Mouse (Mus musculus) limb, embryonic 13.5 days (tissue): ENCODE data around the gene Rbm47. TPM values are rescaled to one million over a fixed set of nuclear protein-coding genes. Genes with fewer than 3 reads are reported as not detected.

ENCODE experiments used
- ATAC-seq: fragments of 200-750 bp; cut with Nextera tagmentation; 2 replicates; pipeline ENCODE4 v1.8.0; 2017; ENCODE audit warnings: low read depth, moderate number of reproducible peaks, moderate TSS enrichment; ENCODE audit not compliant: low FRiP score
- H3K27ac ChIP-seq: fragments of 300-500 bp; sonication (generic); 2 replicates; pipeline ENCODE4 v1.5.1; 2015; ENCODE audit warnings: inconsistent platforms, mild to moderate bottlenecking, moderate library complexity
- H3K27me3 ChIP-seq: fragments of 300-500 bp; sonication (generic); 2 replicates; pipeline ENCODE4 v1.6.1; 2015; ENCODE audit warnings: mild to moderate bottlenecking, inconsistent platforms
- H3K36me3 ChIP-seq: fragments of 300-500 bp; sonication (generic); 2 replicates; pipeline ENCODE4 v1.6.1; 2015; ENCODE audit warnings: inconsistent platforms, mild to moderate bottlenecking, moderate library complexity
- H3K4me1 ChIP-seq: fragments of 300-500 bp; sonication (generic); 2 replicates; pipeline ENCODE4 v1.6.1; 2015; ENCODE audit warnings: inconsistent platforms
- H3K4me2 ChIP-seq: fragments of 300-500 bp; sonication (generic); replicated peaks from 2 replicates; pipeline ENCODE4 v1.6.1; 2015; ENCODE audit warnings: inconsistent platforms, mild to moderate bottlenecking, moderate library complexity
- H3K4me3 ChIP-seq: fragments of 300-500 bp; sonication (generic); 2 replicates; pipeline ENCODE4 v1.5.1; 2015; ENCODE audit warnings: moderate library complexity, mild to moderate bottlenecking, inconsistent platforms
- H3K9ac ChIP-seq: fragments of 300-500 bp; sonication (generic); 2 replicates; pipeline ENCODE4 v1.6.1; 2015; ENCODE audit warnings: mild to moderate bottlenecking, inconsistent platforms
- H3K9me3 ChIP-seq: fragments of 300-500 bp; sonication (generic); 2 replicates; pipeline ENCODE4 v1.6.1; 2016; ENCODE audit warnings: inconsistent platforms
- WGBS: fragments of 180-500 bp; shearing (Covaris S2); methylation state at CpG from one replicate; pipeline ENCODE4 v1.1.7; 2015; 5-methylcytosine and 5-hydroxymethylcytosine counted together
- polyA plus RNA-seq: library from polyadenylated mRNA; unstranded; fragments of >200 nt; fragmentation: Nextera tagmentation; extraction: Ambion mirVana; gene quantifications from 2 replicates; pipeline ENCODE4 v1.2.1, GENCODE M21; 2015

Rbm47 gene
- polyA plus RNA-seq, 1 experiment from 2014 or later: 4.0 TPM

DNA sequence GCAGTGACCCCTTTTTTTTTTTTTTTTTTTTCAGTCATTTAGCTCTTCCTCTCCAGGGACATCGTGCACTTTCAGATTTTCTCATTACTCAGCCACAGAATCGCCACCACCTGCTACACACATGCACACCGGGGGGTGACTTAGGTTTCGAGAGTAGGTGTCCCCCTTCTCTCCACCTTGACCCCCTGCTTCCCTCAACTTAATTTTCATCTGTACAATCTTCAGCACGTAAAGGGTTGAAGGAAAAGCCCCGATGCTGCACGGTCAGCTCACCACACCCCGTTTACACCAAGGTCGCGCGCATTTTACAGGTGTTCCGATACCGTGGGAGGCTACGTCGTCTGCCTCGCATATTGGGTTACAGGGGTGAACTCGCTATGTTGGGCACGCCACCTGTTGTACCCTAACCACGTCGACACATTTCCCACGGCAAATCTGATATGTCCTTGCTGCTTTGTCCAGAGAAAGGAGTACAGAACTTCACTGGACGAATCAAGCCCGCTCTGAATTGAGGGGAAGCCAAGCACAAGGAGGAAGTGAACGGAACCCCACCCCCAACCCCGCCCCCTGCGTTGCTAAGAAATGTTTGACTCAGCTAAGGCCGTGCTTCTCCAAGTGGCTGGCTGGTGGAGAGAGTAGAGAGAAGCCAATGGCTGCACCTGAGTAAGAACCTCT is 103.3 kb downstream of the Rbm47 start:
- no peaks in the 10 kb centered on the region for H3K36me3 ChIP-seq
- WGBS: 3% methylated on average over 27 of the region's 27 CpGs
- no peaks in the 10 kb centered on the region for H3K9me3 ChIP-seq
- H3K9ac ChIP-seq: peak overlapping the region; percentile 51; the same call in 1 of the 2 replicates
- H3K27ac ChIP-seq: no peak overlapping the region
- peak; percentile 81 for ATAC-seq
- peaks cover 3% of the 10 kb centered on the region; the same call in 1 of the 2 replicates for H3K27me3 ChIP-seq
- peaks cover 14% of the 10 kb centered on the region for H3K4me1 ChIP-seq
- H3K4me2 ChIP-seq: peak overlapping the region; percentile 85
- H3K4me3 ChIP-seq: peak overlapping the region; percentile 48

GRCm38 (mm10) chr5:66069133-66069469 is 103.8 kb downstream of the Rbm47 start:
- ATAC-seq: no peak
- Histone ChIP-seq H3K9ac (no peak overlapping the region), H3K9me3 (no peaks in the 10 kb centered on the region), H3K36me3 (no peaks in the 10 kb centered on the region), H3K27me3 (peaks cover 3% of the 10 kb centered on the region; the same call in 1 of the 2 replicates), H3K4me1 (peaks cover 14% of the 10 kb centered on the region), H3K27ac (no peak overlapping the region), H3K4me3 (peak overlapping the region; percentile 48), H3K4me2 (peak overlapping the region; percentile 85)
- WGBS: 28% methylated on average over 7 of the region's 7 CpGs

- no peak for ATAC-seq
Measured at GRCm38 (mm10) chr5:66068068-66068920, 104.6 kb downstream of the Rbm47 start.

DNA sequence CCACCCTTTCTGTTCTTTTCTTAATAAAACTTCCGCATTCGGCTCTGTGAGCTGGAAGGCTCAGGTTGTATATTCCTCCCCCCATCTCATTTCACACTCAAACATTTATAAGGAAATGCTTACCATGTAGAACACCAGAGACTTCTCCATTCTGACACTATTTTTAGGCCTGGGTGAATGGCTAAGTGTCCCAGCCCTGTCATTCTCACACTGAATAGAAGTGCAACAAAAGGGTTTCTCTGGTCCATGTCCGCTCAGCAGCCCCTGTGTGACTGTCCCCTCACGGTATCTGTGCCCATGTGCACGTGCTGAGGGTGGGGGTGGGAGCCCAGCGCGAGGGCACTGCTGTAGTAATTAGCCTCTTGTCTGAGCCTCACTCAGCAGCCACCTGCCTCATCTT is 105.7 kb downstream of the Rbm47 start:
- Histone ChIP-seq H3K4me1 (peaks cover 14% of the 10 kb centered on the region), H3K4me2 (no peak overlapping the region), H3K27me3 (peaks cover 3% of the 10 kb centered on the region; the same call in 1 of the 2 replicates), H3K36me3 (no peaks in the 10 kb centered on the region), H3K27ac (no peak overlapping the region), H3K9me3 (no peaks in the 10 kb centered on the region), H3K9ac (no peak overlapping the region), H3K4me3 (no peak overlapping the region)
- 68% methylated on average over 7 of the region's 7 CpGs for WGBS
- ATAC-seq: no peak

More at GRCm38 (mm10) chr5:66068068-66068920, 104.6 kb downstream of the Rbm47 start:
- no peaks in the 10 kb centered on the region for H3K36me3 ChIP-seq
- H3K4me3 ChIP-seq: no peak overlapping the region
- WGBS: 85% methylated on average over 12 of the region's 12 CpGs
- no peak overlapping the region for H3K4me2 ChIP-seq
- peaks cover 14% of the 10 kb centered on the region for H3K4me1 ChIP-seq
- H3K9me3 ChIP-seq: no peaks in the 10 kb centered on the region
- no peak overlapping the region for H3K9ac ChIP-seq
- H3K27me3 ChIP-seq: peaks cover 3% of the 10 kb centered on the region; the same call in 1 of the 2 replicates
- no peak overlapping the region for H3K27ac ChIP-seq

DNA sequence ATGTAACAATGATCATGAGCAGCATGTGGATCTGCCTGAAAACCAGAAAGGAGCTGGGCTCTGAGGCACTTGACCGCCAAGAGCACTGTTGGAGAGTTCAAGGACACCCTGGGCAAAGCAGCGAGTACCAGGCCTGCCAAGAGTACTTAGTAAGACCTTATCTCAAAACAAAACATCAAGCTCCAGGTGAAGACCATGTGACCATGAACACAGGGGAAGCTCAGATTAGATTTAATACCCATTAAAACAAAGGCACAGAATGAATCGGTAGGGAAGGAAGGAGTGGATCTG is 110.0 kb downstream of the Rbm47 start:
- Histone ChIP-seq H3K9ac (no peak overlapping the region), H3K27ac (no peak overlapping the region), H3K4me3 (no peak overlapping the region), H3K27me3 (no peaks in the 10 kb centered on the region), H3K4me1 (no peaks in the 10 kb centered on the region), H3K4me2 (no peak overlapping the region), H3K36me3 (no peaks in the 10 kb centered on the region), H3K9me3 (no peaks in the 10 kb centered on the region)
- ATAC-seq: no peak
- WGBS: 77% methylated on average over 3 of the region's 3 CpGs

DNA sequence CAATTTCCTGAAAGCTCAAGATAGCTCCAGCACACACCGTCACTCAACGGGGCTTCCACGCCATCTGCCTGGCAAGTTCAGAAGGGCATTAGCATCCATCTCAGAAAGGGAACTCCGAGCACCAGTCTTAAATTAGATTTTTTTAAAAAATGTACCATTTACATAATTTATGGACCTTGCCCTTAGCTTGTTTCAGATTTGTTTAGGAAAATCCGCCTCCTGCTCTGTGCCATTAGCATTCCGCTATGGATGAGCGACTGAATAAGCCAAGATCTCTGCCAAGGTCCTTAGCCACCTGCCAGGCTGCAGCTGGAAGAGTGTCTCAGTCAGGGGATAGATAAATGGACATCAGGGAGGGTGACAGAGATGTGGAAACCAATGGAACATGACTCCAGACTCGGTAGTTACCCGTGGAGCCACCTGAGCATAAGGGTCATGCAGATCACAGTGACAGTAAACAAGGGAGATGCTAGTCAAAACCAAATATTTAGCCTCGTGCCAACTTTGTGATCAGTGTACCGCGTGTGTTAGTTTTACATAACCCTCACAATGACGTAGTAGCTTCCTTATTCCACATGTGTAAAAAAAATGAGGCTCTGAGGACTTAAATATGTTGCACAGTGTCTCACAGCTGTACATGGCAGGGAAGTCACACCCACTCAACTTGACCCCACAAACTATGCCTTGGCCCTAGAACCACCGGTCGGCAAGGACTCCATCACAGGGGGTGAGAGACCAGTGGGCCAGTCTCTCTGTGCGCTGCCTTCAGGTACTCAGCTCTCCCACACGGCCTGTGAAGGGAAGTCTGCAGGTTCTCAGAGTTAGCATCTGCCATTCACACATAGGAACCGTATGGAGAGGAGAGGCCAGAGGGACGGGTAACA is 110.6 kb downstream of the Rbm47 start:
- Histone ChIP-seq H3K4me3 (no peak overlapping the region), H3K9me3 (no peaks in the 10 kb centered on the region), H3K4me2 (no peak overlapping the region), H3K4me1 (no peaks in the 10 kb centered on the region), H3K27me3 (no peaks in the 10 kb centered on the region), H3K36me3 (no peaks in the 10 kb centered on the region), H3K9ac (no peak overlapping the region), H3K27ac (no peak overlapping the region)
- ATAC-seq: no peak
- WGBS: 79% methylated on average over 19 of the region's 19 CpGs

- Histone ChIP-seq H3K9ac (no peak overlapping the region), H3K36me3 (no peaks in the 10 kb centered on the region), H3K9me3 (no peaks in the 10 kb centered on the region), H3K4me2 (no peak overlapping the region), H3K4me3 (no peak overlapping the region), H3K4me1 (no peaks in the 10 kb centered on the region), H3K27ac (no peak overlapping the region), H3K27me3 (no peaks in the 10 kb centered on the region)
- ATAC-seq: no peak
- WGBS: 57% methylated on average over 4 of the region's 4 CpGs
Measured at GRCm38 (mm10) chr5:66061667-66062045, 111.3 kb downstream of the Rbm47 start.

DNA sequence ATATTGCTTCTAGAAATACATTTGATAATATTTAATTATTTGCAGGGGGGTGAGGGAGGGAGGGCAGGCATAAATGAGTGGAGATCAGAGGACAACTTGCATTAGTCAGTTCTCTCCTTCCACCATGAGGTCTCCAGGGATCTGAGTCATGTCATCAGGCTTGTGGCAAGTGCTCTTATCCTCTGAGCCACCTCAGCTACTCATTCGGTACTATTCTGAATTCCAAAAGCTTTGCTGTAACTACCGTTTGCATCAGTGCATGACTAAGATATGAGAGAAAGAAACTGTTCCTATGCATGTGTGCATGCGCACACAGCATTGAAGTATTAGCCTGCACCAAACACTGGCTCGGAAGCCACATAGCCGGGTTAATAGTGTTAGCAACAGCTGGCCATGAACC is 114.1 kb downstream of the Rbm47 start:
- Histone ChIP-seq H3K9me3 (no peaks in the 10 kb centered on the region), H3K4me3 (no peak overlapping the region), H3K4me2 (no peak overlapping the region), H3K27me3 (no peaks in the 10 kb centered on the region), H3K27ac (no peak overlapping the region), H3K9ac (no peak overlapping the region), H3K36me3 (no peaks in the 10 kb centered on the region), H3K4me1 (peaks cover 4% of the 10 kb centered on the region)
- no peak for ATAC-seq
- WGBS: 90% methylated on average over 5 of the region's 5 CpGs

DNA sequence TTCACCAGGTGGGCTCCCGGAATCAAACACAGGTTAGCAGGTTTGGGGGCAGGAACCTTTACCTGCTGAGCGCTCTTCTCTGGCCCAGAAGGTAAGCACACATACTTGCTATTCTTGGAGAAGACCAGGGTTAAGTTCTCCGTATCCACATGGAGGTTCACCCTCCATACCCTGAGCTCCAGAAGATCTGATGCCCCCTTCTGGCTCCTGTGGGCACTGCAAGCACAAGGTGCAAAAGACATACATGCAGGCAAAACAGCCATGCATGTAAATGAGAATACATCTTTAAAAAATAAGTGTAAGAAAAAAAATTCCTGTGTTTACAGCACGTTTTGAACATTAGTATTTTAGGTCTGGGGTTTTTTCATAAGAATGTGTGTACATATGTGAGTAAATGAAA is 116.2 kb downstream of the Rbm47 start:
- peaks cover 4% of the 10 kb centered on the region for H3K4me1 ChIP-seq
- H3K4me2 ChIP-seq: no peak overlapping the region
- H3K9ac ChIP-seq: no peak overlapping the region
- H3K27me3 ChIP-seq: no peaks in the 10 kb centered on the region
- H3K9me3 ChIP-seq: no peaks in the 10 kb centered on the region
- no peaks in the 10 kb centered on the region for H3K36me3 ChIP-seq
- H3K27ac ChIP-seq: no peak overlapping the region
- ATAC-seq: no peak
- 84% methylated on average over 4 of the region's 4 CpGs for WGBS
- H3K4me3 ChIP-seq: no peak overlapping the region

DNA sequence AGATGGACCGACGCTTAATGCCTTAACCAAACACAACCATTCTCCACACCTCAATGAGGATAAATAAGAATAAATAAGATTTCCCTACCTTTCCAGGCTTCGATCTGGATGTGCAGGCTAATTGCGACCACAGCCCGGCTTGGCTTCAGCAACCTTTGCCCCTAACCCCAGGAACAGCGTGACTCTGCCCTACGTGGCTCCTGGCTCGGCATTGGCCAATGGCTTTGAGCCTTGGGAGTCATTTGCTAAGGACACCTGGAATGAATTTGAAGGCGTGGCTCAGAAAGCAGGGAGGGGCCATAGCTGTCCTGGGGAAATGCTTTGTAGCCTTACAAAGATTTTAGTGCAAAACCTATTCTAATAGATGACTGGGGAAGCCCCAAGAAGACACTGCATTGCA is 118.5 kb downstream of the Rbm47 start:
- no peak for ATAC-seq
- WGBS: 23% methylated on average over 9 of the region's 9 CpGs

DNA sequence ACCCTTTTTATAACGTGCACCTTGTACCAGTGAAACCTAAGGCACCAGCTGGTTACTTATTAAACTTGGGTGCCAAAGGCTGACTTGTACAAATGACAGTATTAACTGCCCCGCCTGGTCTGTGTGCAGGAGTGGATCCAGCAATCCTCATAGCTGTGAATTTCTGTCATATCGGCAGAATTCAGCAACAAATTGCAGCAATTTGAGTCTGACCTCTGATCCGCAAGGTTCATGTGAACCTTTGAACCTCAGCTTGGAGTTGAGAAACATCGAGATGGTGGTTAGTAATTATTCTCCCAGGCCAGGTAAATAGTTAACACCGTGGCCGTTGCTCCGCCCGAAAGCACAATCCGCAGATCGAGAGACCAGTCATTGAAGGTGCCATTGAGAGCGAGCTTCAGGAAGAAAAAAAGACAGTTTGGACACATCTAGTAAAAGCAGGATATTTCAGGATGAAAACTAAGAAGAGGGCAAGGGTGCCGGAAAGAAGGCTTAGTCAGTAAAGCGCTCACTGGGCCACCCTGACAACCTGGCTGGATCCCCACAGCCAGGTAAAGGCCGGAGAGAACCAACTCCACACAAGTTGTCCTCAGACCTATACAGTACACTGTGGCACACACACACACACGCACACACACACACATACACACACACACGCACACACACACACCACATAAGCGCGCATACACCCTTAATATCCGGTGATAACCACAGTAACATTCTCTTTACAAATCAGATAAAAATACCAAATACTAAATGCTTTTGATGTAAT is 120.0 kb downstream of the Rbm47 start:
- Histone ChIP-seq H3K4me2 (no peak overlapping the region), H3K9ac (no peak overlapping the region), H3K36me3 (no peaks in the 10 kb centered on the region), H3K27ac (no peak overlapping the region), H3K4me1 (peaks cover 7% of the 10 kb centered on the region), H3K4me3 (no peak overlapping the region), H3K9me3 (no peaks in the 10 kb centered on the region), H3K27me3 (no peaks in the 10 kb centered on the region)
- 85% methylated on average over 20 of the region's 20 CpGs for WGBS
- ATAC-seq: no peak

More for the DNA sequence above, 118.5 kb downstream of the Rbm47 start:
- Histone ChIP-seq H3K9ac (no peak overlapping the region), H3K4me3 (no peak overlapping the region), H3K4me1 (peaks cover 7% of the 10 kb centered on the region), H3K4me2 (peak overlapping the region; percentile 37), H3K27ac (no peak overlapping the region), H3K36me3 (no peaks in the 10 kb centered on the region), H3K27me3 (no peaks in the 10 kb centered on the region), H3K9me3 (no peaks in the 10 kb centered on the region)
